Mouse (Mus musculus): ENCODE measurements at regions not wholly inside any gene's neighbourhood (a gene's known extent, or its start where the extent isn't known, plus 50 kb on each side); places are given as distances from the start of the nearest gene placed in this dataset.
"Not testable (repeated sequence)": the region's sequence is repeated elsewhere in the genome, so short reads cannot be mapped to it uniquely, and the experiment has no call there.

DNA sequence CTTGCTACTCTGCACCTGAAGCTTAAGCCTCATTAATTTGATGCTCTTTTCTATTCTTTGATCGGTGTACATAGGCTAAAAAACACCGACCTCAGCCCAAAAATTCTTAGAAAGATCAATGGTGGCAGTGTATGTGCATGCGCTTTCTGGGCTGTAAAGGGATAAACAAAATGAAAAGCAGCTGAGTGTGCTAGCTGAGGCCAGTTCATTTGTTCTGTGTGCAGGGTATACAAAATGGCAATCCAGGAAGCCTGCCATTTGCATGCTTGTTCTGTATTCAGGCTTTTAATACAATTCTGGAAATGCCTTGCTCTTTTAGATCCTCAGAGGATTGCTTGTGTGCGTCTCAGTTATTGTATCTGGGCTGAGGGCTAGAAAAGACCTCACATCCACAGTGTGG is 817.1 kb downstream of the Gm9195 start:
- POLR2A ChIA-PET: no interaction called here
- CTCF ChIA-PET: no interaction called here

DNA sequence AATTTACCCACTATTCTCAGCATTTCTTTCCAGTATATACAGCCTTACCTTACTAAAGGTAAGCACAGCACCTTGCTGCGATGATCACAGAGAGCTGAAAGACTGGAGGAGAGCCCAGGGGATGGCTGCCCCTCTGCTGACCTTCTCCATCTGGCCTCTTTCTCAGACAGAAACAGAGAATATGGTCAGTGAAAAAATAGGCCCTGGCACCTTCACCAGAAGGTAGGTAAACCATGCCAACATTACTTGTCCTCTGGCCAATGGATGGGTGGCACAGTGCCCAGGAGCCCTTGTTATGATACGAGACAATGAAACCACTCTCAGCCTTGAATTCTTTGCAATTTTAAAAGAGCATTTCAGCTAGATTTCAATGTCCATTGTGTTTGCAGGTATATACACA is 817.8 kb downstream of the Gm9195 start:
- ChIA-PET POLR2A (no interaction called here), CTCF (no interaction called here)

DNA sequence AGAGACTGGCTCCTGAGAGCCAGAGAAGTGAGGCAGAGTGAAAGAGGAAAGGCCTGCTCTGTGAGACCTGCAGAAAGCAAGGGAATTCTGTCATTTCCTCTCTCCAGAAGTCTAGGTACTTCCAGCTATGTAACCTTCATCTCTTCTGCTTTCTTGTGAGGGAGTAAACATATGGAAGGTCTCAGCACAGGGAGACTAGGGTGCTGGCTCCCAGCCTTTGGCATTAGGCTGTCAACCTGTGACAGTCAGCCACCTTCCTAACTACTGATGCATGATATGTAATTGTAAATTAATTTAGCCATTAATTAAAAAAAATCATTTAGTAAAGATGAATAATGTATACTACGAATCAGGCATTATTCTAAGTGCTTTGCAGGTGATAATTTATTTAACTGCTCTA is 819.2 kb downstream of the Gm9195 start:
- ChIA-PET CTCF (interaction anchor here in 1 of 4 experiments (0.6 kb wide), 1 partner anchor 778 kb away, joined by 3 read pairs; no protein-coding TSS in a partner anchor), POLR2A (no interaction called here)

DNA sequence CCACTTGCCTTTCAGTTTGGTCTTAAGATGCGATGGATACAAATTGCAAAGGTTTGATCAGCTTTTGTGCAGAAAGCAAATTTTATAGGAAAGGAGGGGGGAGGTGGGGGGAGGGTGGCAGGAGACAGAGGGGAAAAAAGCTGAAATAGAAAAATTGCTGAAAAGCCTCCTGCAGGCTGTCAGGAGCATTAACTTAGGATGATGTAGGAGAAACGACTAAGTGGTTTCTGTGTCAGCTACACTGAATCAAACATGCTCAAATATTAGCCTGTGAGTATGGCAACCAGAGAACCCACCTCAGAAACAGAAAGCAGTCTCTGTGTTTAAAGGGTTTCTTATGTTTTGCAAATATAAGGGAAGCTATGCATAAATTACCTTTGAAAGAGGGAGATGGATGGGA is 819.6 kb downstream of the Gm9195 start:
- ChIA-PET CTCF (no interaction called here), POLR2A (interaction anchor here in 1 of 4 experiments (0.7 kb wide), 1 partner anchor 1128 kb away, joined by 3 read pairs; no protein-coding TSS in a partner anchor)

DNA sequence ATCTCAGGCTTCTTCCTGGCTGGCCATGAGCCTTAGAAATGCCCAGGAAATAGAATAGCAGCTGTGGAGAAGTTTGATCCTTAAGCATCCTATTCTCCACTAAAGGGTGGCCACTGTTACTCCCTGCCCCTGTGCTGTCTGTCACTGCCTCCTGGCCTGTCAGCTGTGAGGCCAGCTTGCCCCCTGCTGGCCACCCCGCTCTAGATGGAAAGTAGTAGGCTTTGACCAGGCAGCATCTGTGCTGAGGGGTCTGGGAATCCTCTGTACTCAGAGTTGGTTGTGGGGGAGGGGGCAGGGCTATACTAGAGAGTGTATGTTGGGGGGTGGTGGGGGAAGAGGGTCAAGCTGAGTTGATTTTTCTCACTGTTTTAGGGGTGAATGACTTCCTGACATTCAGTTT is 821.2 kb downstream of the Gm9195 start:
- ChIA-PET CTCF (interaction anchor here in 1 of 4 experiments (0.6 to 1.3 kb wide), 2 partner anchors 863 to 889 kb away, joined by 3 to 4 read pairs; no protein-coding TSS in a partner anchor), POLR2A (no interaction called here)

DNA sequence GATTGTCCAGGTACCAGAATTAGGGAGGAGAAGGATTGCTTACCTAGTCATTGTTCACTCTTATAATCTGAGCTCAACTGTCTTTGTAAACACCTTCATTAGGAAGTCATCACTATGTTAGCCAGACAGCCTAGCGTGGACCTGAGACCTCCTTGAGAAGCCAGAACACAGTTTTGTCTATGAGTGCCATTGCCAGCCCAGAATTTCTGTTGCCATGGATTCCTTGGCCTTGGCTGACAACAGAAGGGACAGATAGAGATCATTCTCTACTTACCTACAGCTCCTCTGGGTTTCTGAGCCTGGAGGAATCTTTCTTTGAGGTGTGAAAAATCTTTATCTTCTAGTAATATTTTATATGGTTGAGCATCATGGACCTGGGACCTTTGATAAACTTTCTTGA is 825.0 kb downstream of the Gm9195 start:
- ChIA-PET POLR2A (no interaction called here), CTCF (no interaction called here)

DNA sequence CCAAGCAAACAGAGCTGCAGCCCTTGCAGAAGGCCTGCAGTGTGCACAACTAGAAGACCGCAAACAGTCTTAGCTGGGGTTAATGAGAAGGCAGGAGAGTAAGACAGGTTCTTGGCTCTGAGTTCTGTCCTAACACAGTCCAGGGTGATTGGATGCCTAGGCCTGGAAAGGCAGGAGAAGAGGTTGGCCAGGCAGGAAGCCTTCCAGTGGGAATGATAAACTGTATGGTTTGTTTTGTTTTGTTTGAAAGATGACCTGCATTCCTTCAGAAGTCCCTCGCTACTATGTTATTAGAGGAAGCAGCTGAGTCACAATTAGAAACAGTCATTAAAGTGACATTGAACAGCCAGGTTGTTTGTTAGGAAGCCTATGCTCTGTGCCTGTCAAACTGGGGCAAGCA is 831.5 kb downstream of the Gm9195 start:
- POLR2A ChIA-PET: no interaction called here

DNA sequence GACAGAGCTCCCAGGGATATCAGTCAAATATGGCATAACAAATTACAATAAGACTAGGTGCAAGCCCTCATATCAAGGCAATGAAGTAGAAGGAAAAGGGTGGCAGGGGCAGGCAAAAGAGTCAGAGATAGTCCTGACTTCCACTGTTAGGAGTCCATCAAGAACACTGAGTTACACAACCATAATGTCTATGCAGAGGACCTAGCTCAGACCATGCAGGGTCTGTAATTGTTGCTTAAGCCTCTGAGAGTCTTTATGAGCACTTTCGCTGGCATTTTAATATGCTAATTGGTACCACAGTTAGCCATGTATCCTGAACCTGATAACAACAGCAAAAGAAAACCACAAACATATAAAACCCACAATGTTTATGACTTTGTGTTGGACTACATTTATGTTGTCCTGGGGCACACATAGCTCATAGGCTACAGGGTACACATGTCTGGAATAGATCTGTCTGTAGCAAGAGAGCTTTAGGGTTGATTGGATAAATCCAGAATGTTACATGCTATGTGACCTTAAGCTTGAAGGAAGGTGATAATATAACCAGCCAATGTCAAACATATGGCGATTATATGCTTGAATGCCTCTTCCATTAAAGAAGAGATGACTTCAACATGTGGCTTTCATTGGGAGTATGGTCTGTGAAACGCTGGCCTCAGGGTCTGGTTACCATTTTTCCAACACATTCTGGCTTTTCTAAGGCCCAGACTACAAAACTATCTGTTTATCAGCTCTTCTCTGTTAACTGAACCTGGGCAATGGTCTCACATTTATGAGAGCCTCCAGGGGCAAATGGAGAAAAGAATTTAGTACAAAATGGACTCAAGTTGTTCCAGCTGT is 836.6 kb downstream of the Gm9195 start:
- ChIA-PET CTCF (interaction anchor here in 1 of 4 experiments (0.8 kb wide), 1 partner anchor 397 kb away, joined by 3 read pairs; no protein-coding TSS in a partner anchor), POLR2A (no interaction called here)

More for the DNA sequence above, 831.5 kb downstream of the Gm9195 start:
- CTCF ChIA-PET: no interaction called here

DNA sequence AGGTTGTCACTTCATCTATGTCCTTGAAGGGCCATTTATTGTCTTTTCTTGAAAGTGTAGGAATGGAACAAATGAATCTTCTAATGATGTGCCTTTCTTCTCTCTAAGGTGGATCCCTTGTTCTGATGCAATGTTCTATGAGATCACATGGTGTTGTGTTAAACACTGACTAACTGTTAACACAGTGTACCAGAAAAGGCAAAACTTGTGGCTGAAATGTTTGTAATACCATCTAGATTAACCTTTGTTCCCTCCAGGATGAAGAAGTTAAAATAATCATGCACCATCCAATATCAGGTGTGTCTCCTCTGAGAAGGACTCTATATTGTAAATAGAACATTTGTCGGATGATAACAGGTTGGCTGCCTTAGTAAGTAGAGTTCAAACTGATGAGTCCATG is 849.1 kb downstream of the Gm9195 start:
- CTCF ChIA-PET: no interaction called here
- POLR2A ChIA-PET: no interaction called here

DNA sequence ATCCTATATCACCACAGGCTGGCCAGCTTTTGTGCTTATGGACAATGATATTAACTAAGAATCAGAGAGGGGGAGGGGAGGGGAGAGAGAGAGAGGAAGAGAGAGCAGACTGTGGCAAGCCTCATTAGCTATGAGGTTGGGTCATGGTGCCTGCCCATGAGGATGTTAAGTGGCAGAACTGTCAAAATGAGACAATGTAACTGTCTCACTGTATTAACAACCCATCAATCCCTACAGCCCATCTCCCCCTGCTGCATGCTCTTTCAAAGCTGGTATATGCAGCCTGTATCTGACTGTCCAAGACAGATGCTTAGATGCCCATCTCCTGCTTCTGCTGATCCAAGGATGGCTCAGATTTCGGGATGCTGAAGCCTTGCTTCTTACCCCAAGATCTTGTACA is 852.6 kb downstream of the Gm9195 start:
- ChIA-PET POLR2A (interaction anchor here in 1 of 4 experiments (0.7 kb wide), 1 partner anchor 1010 kb away, joined by 3 read pairs; no protein-coding TSS in a partner anchor), CTCF (no interaction called here)

DNA sequence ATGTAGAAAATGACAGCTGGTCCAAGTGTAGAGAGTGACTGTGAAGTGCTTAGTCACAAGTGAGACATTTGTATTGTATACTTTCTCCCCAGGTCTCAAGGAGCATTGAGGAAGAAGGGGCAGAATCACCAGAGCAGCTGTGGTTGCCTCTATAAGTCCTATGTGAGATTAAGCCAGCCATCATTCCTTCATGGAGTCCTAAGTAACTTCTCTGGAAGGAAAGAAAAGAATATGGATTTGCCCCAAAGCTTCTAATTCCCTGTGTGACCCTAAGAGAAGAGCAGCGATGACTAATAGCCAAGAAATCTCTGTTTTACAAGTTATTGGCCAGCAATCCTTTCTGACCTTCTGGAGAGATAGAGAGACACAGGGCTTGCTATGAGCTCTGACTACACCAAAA is 856.5 kb downstream of the Gm9195 start:
- POLR2A ChIA-PET: no interaction called here

DNA sequence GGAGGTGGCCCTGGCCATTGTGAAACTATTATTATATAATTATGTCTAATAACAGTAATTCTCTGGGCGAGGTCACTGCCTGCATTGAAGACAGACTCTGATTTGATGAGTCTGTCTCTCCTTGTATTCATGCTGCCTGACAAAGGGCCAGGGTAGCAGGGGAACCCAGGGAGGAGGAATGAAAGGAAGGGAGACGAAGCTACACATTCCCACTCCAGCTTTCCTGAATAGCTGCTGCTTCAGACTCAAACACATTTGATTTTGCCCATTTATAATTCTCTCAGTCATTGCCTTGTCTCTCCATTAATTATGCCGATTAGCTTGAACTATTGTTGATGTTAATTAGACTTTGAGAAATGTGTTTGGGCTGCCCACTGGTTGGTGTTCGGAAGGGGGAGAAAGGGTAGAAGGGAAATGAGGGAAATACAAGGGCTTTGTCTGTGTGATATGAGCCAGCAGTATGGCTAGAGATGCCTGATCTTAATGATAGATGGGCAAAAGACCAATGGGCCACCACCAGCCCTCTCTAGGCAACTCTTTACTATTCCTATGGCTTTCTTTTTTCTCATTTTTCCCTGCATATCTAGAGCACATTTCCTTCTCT is 881.8 kb downstream of the Gm9195 start:
- POLR2A ChIA-PET: no interaction called here
- CTCF ChIA-PET: no interaction called here

More for the DNA sequence above, 856.5 kb downstream of the Gm9195 start:
- CTCF ChIA-PET: no interaction called here

DNA sequence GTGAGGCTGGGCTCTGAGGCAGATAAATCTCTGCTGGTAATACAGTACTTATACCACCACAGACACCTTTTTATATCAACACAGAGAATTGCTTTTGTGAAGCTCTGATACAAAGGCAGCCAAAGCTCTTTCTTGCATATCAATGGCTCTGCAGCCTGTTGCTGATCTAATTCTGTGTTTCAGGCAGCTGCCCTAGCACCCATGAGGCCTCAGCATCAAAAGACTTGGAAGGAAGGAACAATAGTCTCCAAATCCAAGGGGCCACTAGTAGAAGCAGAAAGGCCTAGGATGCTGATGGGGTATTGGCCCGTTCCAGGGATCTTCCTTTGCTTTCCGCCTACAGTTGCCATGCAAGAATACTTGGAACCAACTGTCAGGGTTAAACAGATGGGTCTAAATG is 887.9 kb downstream of the Gm9195 start:
- POLR2A ChIA-PET: no interaction called here
- CTCF ChIA-PET: no interaction called here

DNA sequence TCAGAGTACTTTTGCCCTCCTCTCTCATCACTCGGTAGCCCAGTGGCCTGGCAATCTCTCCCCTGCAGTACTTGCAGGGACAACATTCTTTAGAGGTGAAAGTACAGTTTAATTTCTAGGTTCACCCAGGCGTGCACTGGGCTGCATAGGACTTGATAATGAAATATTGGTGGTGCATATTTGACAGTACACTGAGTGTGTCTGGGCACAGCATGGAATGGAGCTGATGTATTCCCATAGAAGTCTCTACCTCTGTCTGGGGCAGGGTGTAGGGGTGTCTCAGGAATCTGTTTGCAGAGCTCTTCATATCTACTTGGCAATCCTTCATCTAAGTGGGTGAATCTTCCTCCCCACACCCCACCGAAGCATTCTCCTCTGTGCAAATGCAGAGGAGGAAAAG is 893.8 kb downstream of the Gm9195 start:
- ChIA-PET POLR2A (interaction anchor here in 1 of 4 experiments (0.7 kb wide), 1 partner anchor 103 kb away, joined by 4 read pairs; no protein-coding TSS in a partner anchor), CTCF (no interaction called here)

DNA sequence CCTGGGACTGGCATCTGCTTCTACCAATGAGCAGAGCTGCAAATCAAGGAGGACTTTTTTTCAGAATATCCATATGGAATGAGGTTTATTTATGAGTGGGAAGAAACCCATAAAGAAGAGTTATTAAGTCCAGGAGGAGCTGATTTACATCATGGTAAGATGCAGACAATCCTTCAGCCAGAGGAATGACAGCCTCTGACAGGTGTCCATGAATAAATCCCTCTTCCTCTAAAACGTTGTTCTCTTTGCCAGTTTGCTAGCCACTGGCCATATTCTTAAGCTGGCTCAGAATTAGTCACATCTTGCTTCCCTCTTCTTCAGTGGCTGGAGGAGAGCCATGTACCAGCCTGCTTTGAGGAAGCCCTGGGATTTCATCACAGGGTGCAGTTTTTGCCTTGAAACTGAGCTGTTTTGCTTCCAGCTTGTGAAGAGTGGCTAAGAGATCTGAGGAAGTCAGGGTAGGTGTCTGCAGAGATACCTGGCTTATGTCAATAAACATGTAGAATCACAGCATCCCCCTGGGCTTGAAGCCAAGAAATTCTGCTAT is 902.9 kb downstream of the Gm9195 start:
- POLR2A ChIA-PET: no interaction called here
- CTCF ChIA-PET: interaction anchor here in 1 of 4 experiments (0.9 kb wide), 1 partner anchor 808 kb away, joined by 3 read pairs; no protein-coding TSS in a partner anchor

DNA sequence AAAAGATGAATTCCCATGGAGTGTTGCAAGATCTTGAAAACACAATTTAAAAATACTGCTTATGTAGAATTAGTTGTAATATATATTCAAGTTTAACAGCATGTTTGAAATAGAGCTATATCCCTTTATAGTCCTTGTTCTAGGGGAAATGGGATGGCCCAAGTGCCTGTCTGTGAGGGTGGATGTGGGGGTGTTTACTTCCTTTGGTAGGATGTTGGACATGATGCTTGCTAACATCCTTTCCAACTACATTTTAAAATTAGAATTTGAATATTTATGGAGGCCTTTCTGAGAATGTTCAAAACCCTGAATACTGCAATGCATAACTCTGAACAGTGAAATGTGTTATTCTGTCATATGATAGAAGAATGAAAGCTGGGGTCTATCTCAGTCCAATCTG is 903.6 kb downstream of the Gm9195 start:
- ChIA-PET CTCF (no interaction called here), POLR2A (no interaction called here)

DNA sequence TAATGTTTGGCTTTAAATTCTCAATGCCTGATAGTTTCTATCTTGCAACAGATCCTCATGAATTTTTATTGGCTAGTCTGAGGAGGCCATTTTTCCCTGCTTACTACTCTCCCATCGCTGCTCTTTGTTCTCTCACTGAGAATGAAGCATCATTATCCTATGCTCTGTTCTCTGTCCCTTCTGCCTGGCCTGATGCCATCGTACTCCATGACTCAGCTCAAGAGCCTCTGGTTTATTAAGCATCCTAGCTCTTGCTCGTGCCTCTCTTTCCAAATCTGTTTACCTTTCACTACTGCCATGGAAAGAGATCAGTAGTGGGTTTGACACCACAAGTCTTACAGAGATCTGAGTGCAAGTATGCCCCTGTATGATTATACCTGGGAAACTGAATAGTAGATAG is 926.8 kb downstream of the Gm9195 start:
- CTCF ChIA-PET: no interaction called here
- POLR2A ChIA-PET: no interaction called here

DNA sequence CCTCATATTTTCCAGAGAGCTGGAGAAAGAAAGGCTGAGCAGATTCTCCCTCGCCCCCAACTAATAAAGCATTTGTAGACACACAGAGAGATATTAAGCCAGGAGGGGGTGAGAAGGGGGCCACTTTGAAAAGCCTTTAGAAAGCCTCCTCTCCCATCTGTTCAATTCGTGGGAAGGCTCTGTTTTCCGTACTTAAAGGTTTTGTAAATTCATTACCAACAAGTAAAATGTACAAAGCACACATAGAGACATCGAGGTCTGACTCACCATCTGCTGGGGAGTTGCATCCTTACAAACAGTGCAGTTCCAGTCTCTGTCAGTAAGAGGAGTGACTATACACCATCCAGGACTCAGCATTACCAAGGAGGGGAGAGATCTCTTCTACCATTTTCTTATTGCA is 929.7 kb downstream of the Gm9195 start:
- ChIA-PET CTCF (no interaction called here), POLR2A (no interaction called here)

DNA sequence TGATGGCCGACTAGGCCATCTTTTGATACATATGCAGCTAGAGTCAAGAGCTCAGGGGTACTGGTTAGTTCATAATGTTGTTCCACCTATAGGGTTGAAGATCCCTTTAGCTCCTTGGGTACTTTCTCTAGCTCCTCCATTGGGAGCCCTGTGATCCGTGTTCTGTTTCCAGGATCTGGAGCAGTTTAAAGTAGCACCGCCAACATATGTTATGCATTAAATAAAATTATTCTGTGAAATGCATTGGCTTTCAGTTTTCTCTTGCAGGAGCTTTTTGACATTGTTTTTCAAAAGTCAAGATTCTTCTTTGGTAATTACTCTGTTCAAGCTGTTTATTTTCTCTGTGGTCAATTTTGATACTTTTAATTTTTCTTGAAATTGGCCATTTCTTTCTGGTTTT is 937.3 kb downstream of the Gm9195 start:
- CTCF ChIA-PET: not testable (repeated sequence)
- POLR2A ChIA-PET: interaction anchor here in 1 of 4 experiments (0.8 kb wide), 1 partner anchor 45 kb away, joined by 3 read pairs; no protein-coding TSS in a partner anchor

DNA sequence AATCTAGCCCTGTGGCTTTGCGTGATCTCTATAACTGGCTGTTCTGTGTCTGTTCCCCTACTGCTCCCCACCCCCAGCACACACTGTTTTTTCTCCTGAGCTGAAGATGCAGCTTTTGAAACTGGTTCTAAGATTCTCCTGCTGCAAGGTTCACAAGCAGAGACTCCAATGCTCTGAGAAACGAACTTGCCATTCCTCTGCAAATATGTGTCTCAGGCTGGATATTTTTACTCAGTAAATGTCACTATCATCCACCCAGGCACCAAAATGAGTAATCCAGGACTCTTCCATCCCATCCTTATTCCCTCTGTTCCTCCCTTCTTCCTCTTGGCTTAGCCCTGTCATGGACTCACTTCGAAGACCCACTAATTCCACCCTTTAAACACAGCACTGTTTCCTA is 943.9 kb upstream of the Fam160b2 start:
- ChIA-PET CTCF (interaction anchor here in 1 of 4 experiments (0.7 kb wide), 1 partner anchor 41 kb away, joined by 5 read pairs; no protein-coding TSS in a partner anchor), POLR2A (no interaction called here)
